Comparison of ENCODE assay signal across 27 mouse cellular contexts in the genomic region with DNA sequence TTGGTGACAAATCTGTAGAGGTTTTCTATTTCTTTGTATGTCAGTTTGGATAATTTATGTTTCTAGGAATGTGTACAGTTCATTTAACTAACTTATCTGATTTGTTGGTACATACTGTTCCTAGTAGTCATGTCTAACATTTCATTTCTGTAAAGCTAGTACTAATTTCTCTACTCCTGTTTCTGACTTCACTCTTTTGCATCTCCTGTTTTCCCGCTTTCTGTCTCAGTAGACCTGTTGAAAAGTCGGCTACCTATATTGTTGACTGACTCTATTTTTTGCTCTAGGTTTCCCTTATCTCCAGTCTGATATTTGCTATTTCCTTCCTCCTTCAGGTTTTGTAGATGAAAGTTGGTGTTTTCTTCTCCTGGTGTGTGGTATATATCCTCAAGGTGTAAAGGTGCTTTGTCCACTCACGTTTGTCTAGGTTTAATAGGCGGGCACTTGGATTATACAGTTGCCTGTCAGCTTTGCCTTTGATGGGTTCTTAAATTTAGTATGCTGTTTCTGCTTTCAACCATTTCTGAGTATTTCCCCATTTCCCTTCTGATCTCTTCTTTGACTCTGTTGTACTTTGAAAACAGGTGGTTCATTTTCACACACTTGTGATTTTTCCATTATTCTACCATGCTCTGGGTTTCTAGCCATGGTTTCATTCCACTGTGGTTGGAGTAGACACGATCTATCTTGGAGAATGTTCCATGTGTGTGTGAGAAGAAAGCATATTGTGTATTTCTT.
"Had no signal": no experiment of that assay in that cellular context is flagged by ENCODE, and none has a peak within 500 bp of the region (broad histone marks: within the 10 kb centered on the region; RNA-seq: fewer than 3 reads in every experiment).

No protein-coding gene starts in this region.

- H3K4me2 ChIP-seq: embryonic facial prominence, embryonic 12.5 days; embryonic facial prominence, embryonic 13.5 days; embryonic facial prominence, embryonic 15.5 days; forebrain, embryonic 12.5 days; forebrain, embryonic 13.5 days; forebrain, embryonic 15.5 days had no signal

- DNase-seq: cerebellum, adult 8-10 months; cerebellum, adult 9-10 months; cerebellum, adult 9-11 months; cerebellum, postnatal 10 days; cerebellum, postnatal 14 days; cerebellum, postnatal 25 days; cerebellum, postnatal 36 days; embryo, embryonic 11 days; forebrain, postnatal 0 days; gastrocnemius, adult 2 months; gastrocnemius, postnatal 10 days; gastrocnemius, postnatal 14 days; gastrocnemius, postnatal 25 days; gastrocnemius, postnatal 36 days; heart, adult 18-20 months; heart, adult 2 months had no signal

- H3K36me3 ChIP-seq: embryonic facial prominence, embryonic 10.5 days; embryonic facial prominence, embryonic 12.5 days; embryonic facial prominence, embryonic 13.5 days; embryonic facial prominence, embryonic 15.5 days; forebrain, embryonic 10.5 days; forebrain, embryonic 12.5 days; forebrain, embryonic 15.5 days had no signal

- H3K27ac ChIP-seq: embryonic facial prominence, embryonic 10.5 days; embryonic facial prominence, embryonic 12.5 days; embryonic facial prominence, embryonic 13.5 days; embryonic facial prominence, embryonic 15.5 days; forebrain, embryonic 10.5 days; forebrain, embryonic 12.5 days; forebrain, embryonic 13.5 days; forebrain, embryonic 15.5 days; gastrocnemius, adult 2 months; heart, adult 2 months had no signal

- H3K27me3 ChIP-seq: embryonic facial prominence, embryonic 12.5 days; embryonic facial prominence, embryonic 13.5 days; embryonic facial prominence, embryonic 15.5 days; forebrain, embryonic 12.5 days; forebrain, embryonic 13.5 days; forebrain, embryonic 15.5 days had no signal

- H3K9ac ChIP-seq: embryonic facial prominence, embryonic 12.5 days; embryonic facial prominence, embryonic 13.5 days; embryonic facial prominence, embryonic 15.5 days; forebrain, embryonic 12.5 days; forebrain, embryonic 13.5 days; forebrain, embryonic 15.5 days; forebrain, postnatal 0 days had no signal

- H3K4me1 ChIP-seq: embryonic facial prominence, embryonic 10.5 days; embryonic facial prominence, embryonic 12.5 days; embryonic facial prominence, embryonic 13.5 days; embryonic facial prominence, embryonic 15.5 days; forebrain, embryonic 10.5 days; forebrain, embryonic 12.5 days; forebrain, embryonic 13.5 days; forebrain, embryonic 15.5 days had no signal

- ATAC-seq: forebrain, embryonic 13.5 days; forebrain, embryonic 14.5 days; forebrain, embryonic 15.5 days; forebrain, embryonic 16.5 days; forebrain, postnatal 0 days had no signal

- H3K9me3 ChIP-seq: embryonic facial prominence, embryonic 10.5 days; embryonic facial prominence, embryonic 12.5 days; embryonic facial prominence, embryonic 13.5 days; embryonic facial prominence, embryonic 15.5 days; forebrain, embryonic 10.5 days; forebrain, embryonic 12.5 days; forebrain, embryonic 13.5 days; forebrain, embryonic 15.5 days had no signal

- H3K4me3 ChIP-seq: embryonic facial prominence, embryonic 10.5 days; embryonic facial prominence, embryonic 12.5 days; embryonic facial prominence, embryonic 13.5 days; embryonic facial prominence, embryonic 15.5 days; erythroblast, embryonic 14.5 days; forebrain, embryonic 10.5 days; forebrain, embryonic 12.5 days; forebrain, embryonic 13.5 days; forebrain, embryonic 15.5 days; gastrocnemius, adult 2 months; heart, adult 2 months had no signal
